Mouse (Mus musculus) right cerebral cortex, postnatal 10 days (tissue): ENCODE results near the gene Gm10053.
"Not testable (repeated sequence)": the region's sequence is repeated elsewhere in the genome, so short reads cannot be mapped to it uniquely, and the experiment has no call there.

Source experiments
- DNase-seq, 2 experiments: peaks; one replicate each; pipeline ENCODE4 v3.0.0; 2021; ENCODE audit warnings: low spot score in 2 of 2

Gm10053 gene

GRCm38 (mm10) chr19:24875129-24875870, at the start of gene Gm10053:
Gene Gm10053 (plus strand): TSS chr19:24875686.
- DNase-seq: not testable (repeated sequence)

GRCm38 (mm10) chr19:24842080-24842479, 33.4 kb upstream of the Gm10053 start:
- no peak for DNase-seq

- DNase-seq: peak; percentile 22 to 34
Measured at GRCm38 (mm10) chr19:24845007-24845546, 30.4 kb upstream of the Gm10053 start.

GRCm38 (mm10) chr19:24848345-24848744, 27.1 kb upstream of the Gm10053 start:
- DNase-seq: no peak

GRCm38 (mm10) chr19:24848844-24849243, 26.6 kb upstream of the Gm10053 start:
- no peak for DNase-seq

GRCm38 (mm10) chr19:24851456-24852315, 23.8 kb upstream of the Gm10053 start:
- peak; percentile 41 to 56 for DNase-seq

GRCm38 (mm10) chr19:24861276-24861611, 14.2 kb upstream of the Gm10053 start:
- DNase-seq: no peak

- no peak for DNase-seq
Measured at GRCm38 (mm10) chr19:24861612-24862451, 13.7 kb upstream of the Gm10053 start, which contains the start of gene Pgm5. Gene Pgm5 (minus strand): TSS chr19:24861855.

DNA sequence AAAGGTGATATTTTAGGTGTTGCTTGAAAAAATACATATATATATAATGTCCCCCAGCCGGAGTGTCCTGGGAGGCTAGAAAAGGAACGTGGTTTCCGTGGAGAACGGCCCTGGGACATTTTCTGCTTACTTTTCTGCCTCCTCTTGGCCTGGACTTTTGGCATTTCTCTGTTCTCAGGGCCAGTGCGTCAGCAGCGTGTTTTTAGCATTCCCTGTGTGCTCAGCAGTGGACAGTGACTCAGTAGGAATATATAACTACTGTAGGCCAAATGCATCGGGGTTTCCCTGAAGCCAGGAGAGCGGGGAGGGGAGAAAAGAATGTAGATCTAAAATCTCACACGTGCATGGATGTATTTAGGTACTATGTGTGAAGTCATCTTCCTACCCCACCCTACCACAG, 10.1 kb upstream of the Gm10053 start:
- no peak for DNase-seq

DNA sequence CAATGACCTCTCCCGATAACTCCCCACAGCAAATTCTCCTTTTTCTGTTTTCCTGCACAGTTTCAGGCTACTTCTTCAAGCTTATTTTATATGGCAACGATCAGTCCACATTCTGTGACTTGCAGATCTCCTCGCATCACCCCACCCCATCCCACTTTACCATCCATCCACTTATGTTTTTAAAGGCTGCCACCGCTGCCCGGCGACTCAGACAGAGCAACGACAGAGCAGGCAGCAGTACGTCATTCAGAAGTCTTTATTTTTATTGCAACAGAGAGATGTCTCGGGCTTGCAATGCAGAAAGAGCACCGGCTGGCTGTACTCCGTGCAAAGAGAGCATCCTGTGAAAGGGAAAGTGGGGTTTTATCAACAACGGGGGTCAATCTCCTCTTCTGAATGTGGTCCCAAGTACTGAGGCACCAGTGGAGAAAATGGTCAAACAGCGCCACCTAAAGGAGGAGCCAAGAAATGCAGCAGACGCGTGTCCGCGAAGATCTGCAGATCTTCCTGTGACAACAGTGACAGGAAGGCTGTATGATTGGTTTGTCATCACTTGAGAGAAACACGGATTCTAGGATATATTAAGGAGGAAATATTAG, 4.3 kb upstream of the Gm10053 start:
- peak; percentile 67 to 81 for DNase-seq

GRCm38 (mm10) chr19:24873873-24874272, 1.6 kb upstream of the Gm10053 start:
- no peak for DNase-seq

DNA sequence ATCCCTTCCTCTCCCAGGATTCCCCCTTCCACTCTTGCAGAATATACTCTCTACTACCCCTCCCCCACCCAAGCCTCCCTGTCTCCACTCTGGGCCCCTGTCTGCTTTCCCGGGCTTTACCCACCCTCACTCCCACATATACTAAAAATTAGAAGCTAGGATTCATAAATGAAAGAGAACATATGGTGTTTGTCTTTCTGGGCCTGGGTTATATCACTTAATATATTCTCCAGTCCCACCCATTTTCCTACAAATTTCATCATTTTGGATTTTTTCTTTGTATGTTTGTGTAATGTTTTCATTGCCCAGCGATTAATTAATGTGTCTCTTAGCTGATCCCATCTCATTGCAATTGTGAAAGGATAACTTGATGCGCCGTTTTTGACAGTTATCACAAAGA, 5.8 kb downstream of the Gm10053 start:
- DNase-seq: no peak

GRCm38 (mm10) chr19:24885504-24885903, 10.0 kb downstream of the Gm10053 start:
- peak; percentile 50 to 61 for DNase-seq

DNA sequence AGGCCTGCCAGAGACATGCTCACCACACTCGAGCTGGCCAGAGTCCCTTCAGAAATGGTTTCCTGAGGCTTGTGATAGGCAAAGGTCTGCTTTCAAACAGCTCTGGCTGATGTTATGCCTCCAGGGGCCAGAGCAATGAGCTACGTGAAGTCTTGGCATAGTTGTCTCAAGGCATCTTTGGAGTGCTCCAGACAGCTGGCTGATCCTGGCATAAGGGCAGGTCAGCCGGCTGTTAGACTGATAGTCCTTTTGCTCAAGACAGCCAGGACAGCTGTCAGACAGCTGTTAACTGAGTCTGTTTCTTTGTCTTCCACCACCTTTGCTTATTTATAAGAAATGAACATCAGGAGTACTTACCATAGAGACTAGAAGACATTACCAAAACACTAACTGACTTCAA, 11.4 kb downstream of the Gm10053 start:
- DNase-seq: no peak

DNA sequence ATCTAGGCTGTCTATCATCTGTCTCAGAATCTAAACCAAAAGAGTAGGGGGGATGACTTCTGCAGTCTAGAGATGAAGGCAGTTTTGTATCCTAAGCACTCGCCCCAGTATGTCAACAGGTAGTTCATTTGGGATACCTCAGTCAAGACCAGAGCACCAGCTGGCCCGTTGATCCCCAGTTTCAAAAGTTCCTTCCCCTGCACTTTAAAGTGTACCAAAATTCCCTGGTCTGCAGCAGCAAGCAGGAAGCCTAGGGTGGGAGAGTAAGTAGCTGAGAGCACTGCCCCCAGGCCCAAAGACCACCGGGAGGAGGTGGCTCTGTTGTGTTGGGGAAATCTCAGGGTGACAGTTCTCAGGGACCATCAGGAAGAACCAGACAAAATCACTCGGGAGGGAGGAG, 21.1 kb downstream of the Gm10053 start:
- no peak for DNase-seq

DNA sequence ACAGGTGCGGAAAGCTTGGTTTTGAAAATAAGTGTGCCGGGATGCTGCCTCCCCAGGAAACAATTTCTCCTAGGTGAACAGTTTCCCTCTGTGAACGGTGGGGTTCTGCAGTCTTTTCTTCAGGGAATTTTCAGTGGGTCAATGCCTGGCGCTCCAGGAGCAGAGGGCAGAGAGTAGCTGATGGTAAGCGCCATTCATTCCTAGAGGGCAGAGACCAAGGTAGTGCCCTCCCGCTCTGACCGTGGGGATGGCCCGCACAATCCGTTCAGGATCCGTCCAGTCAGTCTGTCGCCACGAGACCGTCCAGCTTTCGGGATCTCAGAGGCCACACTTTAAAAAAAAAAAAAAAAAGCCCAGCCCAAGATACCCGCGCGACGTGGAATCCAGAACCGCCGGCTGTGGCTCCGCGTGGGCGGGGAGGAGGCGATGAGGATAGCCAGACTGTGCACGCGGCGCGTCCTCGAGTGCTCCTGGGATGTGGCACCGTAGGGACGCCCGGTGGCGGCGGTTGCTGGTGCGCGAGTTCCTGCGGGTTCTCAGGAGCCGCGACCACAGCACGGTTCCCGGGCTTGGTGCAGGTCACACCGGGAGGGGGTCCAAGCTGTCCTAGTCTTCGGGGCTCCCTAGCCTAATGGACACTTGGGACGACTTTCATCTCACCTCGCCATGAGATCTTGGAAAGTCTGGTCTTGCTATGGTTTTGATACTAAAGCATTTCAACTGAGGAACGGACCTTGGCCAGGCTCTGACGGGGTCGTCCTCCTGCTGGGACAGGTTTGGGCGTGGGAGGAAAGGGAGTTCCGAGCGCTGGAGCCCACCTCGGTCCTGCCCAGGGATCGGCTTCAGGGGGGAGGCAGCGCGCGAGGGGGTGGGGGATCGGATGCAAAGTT, 21.8 kb downstream of the Gm10053 start:
- DNase-seq: peak in 1 of 2 experiments; percentile 28

DNA sequence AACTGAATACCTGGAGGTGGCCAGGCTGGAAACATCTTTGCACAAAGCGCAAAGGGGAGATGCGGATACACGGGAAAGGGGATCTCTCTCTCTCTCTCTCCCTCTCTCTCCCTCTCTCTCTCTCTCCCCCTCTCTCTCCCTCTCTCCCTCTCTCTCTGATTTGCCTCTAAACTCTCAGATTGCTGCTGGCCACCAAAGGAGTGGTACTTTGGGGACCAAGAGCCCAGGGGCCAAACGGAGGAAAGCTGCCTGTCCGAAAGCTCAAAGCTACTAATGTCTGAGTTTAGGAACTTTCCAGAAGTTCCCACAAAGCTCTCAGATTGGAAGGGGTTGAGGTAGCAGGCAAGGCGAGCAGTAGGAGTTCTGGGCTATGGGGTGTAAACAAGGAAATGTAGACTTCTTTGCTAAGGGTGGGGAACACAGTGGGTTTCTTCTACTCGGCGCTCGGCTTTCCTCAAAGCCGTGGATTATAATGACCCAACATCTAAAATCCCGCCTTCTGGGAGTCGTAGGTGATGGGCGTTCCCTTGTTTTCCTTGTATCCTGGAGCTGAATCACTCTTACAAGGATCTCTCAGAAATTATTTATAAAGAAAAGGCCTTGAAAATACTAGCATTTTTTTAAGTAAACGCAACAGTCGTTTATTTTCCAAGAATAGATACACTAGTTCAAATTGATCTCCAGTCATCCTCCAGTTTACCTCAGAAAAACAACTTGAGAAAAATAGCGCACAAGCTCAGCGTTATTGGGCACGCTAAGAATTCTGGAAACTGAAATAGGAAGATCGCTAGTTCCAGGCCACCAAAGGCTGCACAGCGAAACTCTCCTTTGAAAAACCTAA, 22.6 kb downstream of the Gm10053 start:
- DNase-seq: no peak

GRCm38 (mm10) chr19:24898737-24899577, 23.5 kb downstream of the Gm10053 start:
- DNase-seq: no peak
